Mouse (Mus musculus) fibroblast of lung, adult 2 months (primary cell): Measurements from ENCODE around the gene Jph4.
A peak's percentile ranks its signal among the peaks of the same experiment; 100 is the strongest.

Source experiments
- DNase-seq: peaks from one replicate; pipeline ENCODE4 v3.0.0-alpha.2; 2011; ENCODE audit warnings: low read depth

Gene Jph4

GRCm38 (mm10) chr14:55115846-55116245, 889 bp downstream of the Jph4 start:
- no peak for DNase-seq

- peak; percentile 16 for DNase-seq
Measured at GRCm38 (mm10) chr14:55114759-55115701, 1.7 kb downstream of the Jph4 start.

GRCm38 (mm10) chr14:55113975-55114645, 2.6 kb downstream of the Jph4 start:
- DNase-seq: no peak

- no peak for DNase-seq
Measured at GRCm38 (mm10) chr14:55113351-55113974, 3.3 kb downstream of the Jph4 start.

- DNase-seq: no peak
Measured at GRCm38 (mm10) chr14:55111720-55112119, 5.0 kb downstream of the Jph4 start.

- no peak for DNase-seq
Measured at GRCm38 (mm10) chr14:55110076-55110475, 6.7 kb downstream of the Jph4 start.

GRCm38 (mm10) chr14:55109048-55109873, 7.5 kb downstream of the Jph4 start:
- no peak for DNase-seq

GRCm38 (mm10) chr14:55108202-55108870, 8.4 kb downstream of the Jph4 start:
- DNase-seq: no peak

- DNase-seq: no peak
Measured at GRCm38 (mm10) chr14:55106990-55107389, 9.7 kb downstream of the Jph4 start.

- peak; percentile 61 for DNase-seq
Measured at GRCm38 (mm10) chr14:55105836-55106809, 10.6 kb downstream of the Jph4 start, which contains the start of gene Ap1g2. Gene Ap1g2 (minus strand): TSS chr14:55106593.

GRCm38 (mm10) chr14:55105386-55105785, 11.3 kb downstream of the Jph4 start:
- no peak for DNase-seq

GRCm38 (mm10) chr14:55104365-55104764, 12.4 kb downstream of the Jph4 start:
- no peak for DNase-seq

- no peak for DNase-seq
Measured at GRCm38 (mm10) chr14:55102253-55102785, 14.4 kb downstream of the Jph4 start.

- DNase-seq: peak; percentile 21
Measured at GRCm38 (mm10) chr14:55101592-55101991, 15.1 kb downstream of the Jph4 start.

- DNase-seq: no peak
Measured at GRCm38 (mm10) chr14:55098067-55098466, 18.7 kb downstream of the Jph4 start.

GRCm38 (mm10) chr14:55097646-55098045, 19.1 kb downstream of the Jph4 start:
- no peak for DNase-seq

- DNase-seq: no peak
Measured at GRCm38 (mm10) chr14:55096573-55097087, 20.1 kb downstream of the Jph4 start.

- DNase-seq: no peak
Measured at GRCm38 (mm10) chr14:55095671-55096070, 21.1 kb downstream of the Jph4 start.

GRCm38 (mm10) chr14:55095263-55095662, 21.5 kb downstream of the Jph4 start:
- DNase-seq: no peak
